Mouse (Mus musculus) heart, adult 2 months (tissue): ENCODE measurements around the gene Zfp109.

Source experiments
- CTCF ChIP-seq: fragments of 200-600 bp; IDR thresholded peaks from 2 replicates; pipeline ENCODE4 v1.8.1; 2022; ENCODE audit warnings: antibody characterized with exemption, mild to moderate bottlenecking, moderate library complexity
- EP300 ChIP-seq: fragments of 200-500 bp; IDR thresholded peaks from 2 replicates; pipeline ENCODE4 v1.6.1; 2011; ENCODE audit warnings: low read depth, low read length, control low read depth; ENCODE audit not compliant: insufficient read depth
- POLR2A ChIP-seq: fragments of 200-500 bp; IDR thresholded peaks from 2 replicates; pipeline ENCODE4 v1.6.1; 2011; ENCODE audit warnings: mild to moderate bottlenecking, low read depth, low read length, control low read depth; ENCODE audit not compliant: insufficient read depth

- TF ChIP-seq POLR2A (peak; percentile 50), CTCF (no peak), EP300 (no peak)
Measured at GRCm38 (mm10) chr7:24207488-24208261, 29.7 kb downstream of the Zfp109 start.
